Mouse (Mus musculus) liver, adult 2 months (tissue): ENCODE results near the gene Trpc1.

ENCODE experiments used
- CTCF ChIP-seq: fragments of 200-500 bp; IDR thresholded peaks from 2 replicates; pipeline ENCODE4 v1.5.1; 2011; ENCODE audit warnings: low read depth, low read length, control low read depth
- POLR2A ChIP-seq: fragments of 200-500 bp; IDR thresholded peaks from 2 replicates; pipeline ENCODE4 v1.6.1; 2011; ENCODE audit warnings: low read length, control low read depth; ENCODE audit not compliant: insufficient read depth; ENCODE audit errors: extremely low read depth

DNA sequence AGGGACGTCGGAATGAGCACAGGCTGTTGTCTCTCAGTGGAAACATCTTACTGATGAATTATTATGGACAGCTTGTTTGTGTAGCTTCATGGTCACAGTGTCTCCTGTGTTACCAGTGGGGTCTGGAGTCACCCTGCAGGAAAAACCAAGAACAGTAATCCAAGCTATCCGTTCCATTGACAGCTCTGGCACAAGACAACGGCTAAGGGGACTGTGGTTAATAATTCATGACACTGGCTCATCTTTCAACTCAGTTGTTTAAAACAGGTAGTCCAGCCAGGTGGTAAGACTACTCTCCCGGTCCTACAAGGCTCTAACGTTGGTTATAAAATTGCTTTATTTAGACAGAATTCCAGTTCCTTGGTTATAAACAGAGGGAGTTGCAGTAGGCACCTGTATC lies 53.6 kb downstream of the Trpc1 start:
- TF ChIP-seq CTCF (no peak), POLR2A (no peak)
